Mouse (Mus musculus) urinary bladder, postnatal 0 days (tissue): Measurements from ENCODE around the gene Tnfrsf4. TPM values are rescaled to one million over a fixed set of nuclear protein-coding genes. Genes with fewer than 3 reads are reported as not detected.

ENCODE experiments used
- microRNA counts: library from miRNA; unstranded; fragments of <30 nt; microRNA quantifications from one replicate; lab custom pipeline; 2016
- microRNA-seq: library from miRNA; unstranded; fragments of <30 nt; microRNA quantifications from one replicate; pipeline ENCODE4, GENCODE M21; 2016
- polyA plus RNA-seq: library from polyadenylated mRNA; unstranded; fragments of >200 nt; fragmentation: Nextera tagmentation; extraction: Ambion mirVana; gene quantifications from 2 replicates; pipeline ENCODE4 v1.2.1, GENCODE M21; 2015

Gene Tnfrsf4
- 0.46 and 0.61 TPM in 2 replicates for polyA plus RNA-seq

DNA sequence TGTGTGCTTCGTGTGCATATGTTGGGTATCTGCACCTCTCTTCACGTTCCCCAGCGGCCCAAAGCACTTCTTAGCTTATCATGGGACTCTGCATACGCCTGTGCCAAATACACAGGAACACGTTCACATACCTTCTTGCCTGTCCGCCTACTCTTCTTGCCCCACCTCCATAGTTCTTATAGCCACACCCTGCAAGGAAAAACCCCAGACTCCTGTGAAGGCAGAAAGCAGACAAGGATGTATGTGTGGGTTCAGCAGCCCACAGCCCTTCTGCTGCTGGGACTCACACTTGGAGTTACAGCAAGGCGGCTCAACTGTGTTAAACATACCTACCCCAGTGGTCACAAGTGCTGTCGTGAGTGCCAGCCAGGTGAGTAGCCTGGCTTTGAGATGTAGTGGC lies at the start of gene Tnfrsf4:
Gene Tnfrsf4, plus strand, starts transcription at position 207 of the 400 bp plus-strand sequence.

GRCm38 (mm10) chr4:155992241-155992905 lies 21.3 kb upstream of the Tnfrsf4 start, which contains the start of the genes B3galt6 and Sdf4:
B3galt6 (minus strand) TSS chr4:155992649.
Sdf4 (plus strand) TSS chr4:155992872.

DNA sequence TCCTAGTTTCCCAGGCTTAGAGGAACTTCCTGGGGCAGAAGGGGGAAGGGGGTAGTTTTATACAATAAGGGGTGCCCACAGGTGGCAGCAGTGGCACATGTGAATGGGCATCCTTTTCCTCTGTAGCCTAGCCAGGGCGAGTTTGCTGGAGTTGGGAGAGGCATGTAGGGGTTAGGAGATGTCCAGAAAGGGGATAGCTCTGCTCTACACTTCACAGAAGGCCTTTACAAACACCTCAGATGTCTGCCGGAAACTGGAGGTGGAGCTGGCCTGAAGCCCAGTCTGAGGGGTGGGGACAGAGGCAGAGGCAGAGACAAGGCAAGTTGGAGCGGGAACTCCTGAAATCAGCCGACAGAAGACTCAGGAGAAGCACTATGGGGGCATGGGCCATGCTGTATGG lies 12.4 kb downstream of the Tnfrsf4 start, which contains the start of gene Tnfrsf18:
Gene Tnfrsf18, plus strand, starts transcription at position 152 of the 400 bp plus-strand sequence.

DNA sequence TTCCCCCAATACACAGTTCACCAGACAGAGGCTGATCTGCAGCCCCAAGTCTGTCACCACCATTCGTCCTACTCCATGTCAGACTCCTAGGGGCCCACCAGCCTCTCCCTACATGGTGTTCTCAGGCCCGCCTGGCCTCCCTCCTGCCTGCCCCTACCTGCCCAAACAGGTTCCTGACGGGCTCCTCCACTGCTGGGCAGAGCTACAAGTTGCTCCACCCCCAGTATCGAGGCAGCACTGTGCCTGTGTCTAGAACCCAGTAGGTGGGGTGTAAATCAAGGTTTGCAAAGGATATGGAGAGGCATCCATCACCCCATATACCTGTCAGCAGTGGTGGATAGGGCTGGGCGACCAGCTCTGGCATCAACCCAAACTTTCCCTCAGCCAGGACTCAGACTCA lies 45.6 kb downstream of the Tnfrsf4 start, which contains the start of gene Ttll10:
Gene Ttll10, minus strand, starts transcription at position 154 of the 400 bp plus-strand sequence.

MicroRNAs encoded within 50 kb of the gene (microRNA counts, 519-probe panel; counts per million panel counts)
- microRNA mmu-miR-200a (lab: Ali Mortazavi, UCI) (4,121 counts per million, percentile 76 among the panel's probes with 10 or more counts), microRNA mmu-miR-200b (lab: Ali Mortazavi, UCI) (4,429 counts per million, percentile 82 among the panel's probes with 10 or more counts), microRNA mmu-miR-429 (lab: Ali Mortazavi, UCI) (4,813 counts per million, percentile 89 among the panel's probes with 10 or more counts)

Small RNAs within 50 kb of the gene (microRNA-seq; reads per million reads assigned to microRNA genes)
- gene Mir200a (783 reads per million, percentile 70 among the genes with 10 or more reads in this experiment), gene Mir200b (4,722 reads per million, percentile 88 among the genes with 10 or more reads in this experiment), gene Mir429 (11,239 reads per million, percentile 95 among the genes with 10 or more reads in this experiment)

Other genes with a start within 250 kb of the Tnfrsf4 start
- 47.5 and 51.7 TPM in 2 replicates for gene Vwa1, start 239.1 kb upstream of the Tnfrsf4 start, polyA plus RNA-seq
- gene Tmem88b, start 228.0 kb upstream of the Tnfrsf4 start, polyA plus RNA-seq = 0.40 and 0.45 TPM in 2 replicates
- 0.16 and 0.24 TPM in 2 replicates for gene Ankrd65, start 223.4 kb upstream of the Tnfrsf4 start, polyA plus RNA-seq
- 437 and 466 TPM in 2 replicates for gene Mrpl20, start 211.0 kb upstream of the Tnfrsf4 start, polyA plus RNA-seq
- gene Ccnl2, start 201.4 kb upstream of the Tnfrsf4 start, polyA plus RNA-seq = 104 and 106 TPM in 2 replicates
- gene Aurkaip1, start 182.6 kb upstream of the Tnfrsf4 start, polyA plus RNA-seq = 119 and 125 TPM in 2 replicates
- gene Mxra8, start 174.2 kb upstream of the Tnfrsf4 start, polyA plus RNA-seq = 126 and 133 TPM in 2 replicates
- 5.5 and 8.2 TPM in 2 replicates for gene Dvl1, start 166.4 kb upstream of the Tnfrsf4 start, polyA plus RNA-seq
- 0.12 and 0.15 TPM in 2 replicates for gene Tas1r3, start 150.5 kb upstream of the Tnfrsf4 start, polyA plus RNA-seq
- 11.3 and 12.5 TPM in 2 replicates for gene Cptp, start 144.4 kb upstream of the Tnfrsf4 start, polyA plus RNA-seq
- gene Ints11, start 144.3 kb upstream of the Tnfrsf4 start, polyA plus RNA-seq = 27.6 and 27.8 TPM in 2 replicates
- 37.0 and 40.7 TPM in 2 replicates for gene Pusl1, start 122.1 kb upstream of the Tnfrsf4 start, polyA plus RNA-seq
- 9.9 and 10.4 TPM in 2 replicates for gene Acap3, start 122.0 kb upstream of the Tnfrsf4 start, polyA plus RNA-seq
- gene Ube2j2, start 70.0 kb upstream of the Tnfrsf4 start, polyA plus RNA-seq = 69.0 and 72.3 TPM in 2 replicates
- gene C1qtnf12, start 51.5 kb upstream of the Tnfrsf4 start, polyA plus RNA-seq = 32.4 and 35.1 TPM in 2 replicates
- gene B3galt6, start 21.2 kb upstream of the Tnfrsf4 start, polyA plus RNA-seq = 9.5 and 10.8 TPM in 2 replicates
- 117 and 120 TPM in 2 replicates for gene Sdf4, start 21.0 kb upstream of the Tnfrsf4 start, polyA plus RNA-seq
- gene Tnfrsf18, start 12.3 kb downstream of the Tnfrsf4 start, polyA plus RNA-seq = 1.2 and 1.8 TPM in 2 replicates
- gene Ttll10, start 45.6 kb downstream of the Tnfrsf4 start, polyA plus RNA-seq = 1.7 and 2.4 TPM in 2 replicates
- 5.8 and 6.9 TPM in 2 replicates for gene 9430015G10Rik, start 96.1 kb downstream of the Tnfrsf4 start, polyA plus RNA-seq
- gene Rnf223, start 116.7 kb downstream of the Tnfrsf4 start, polyA plus RNA-seq = 1.2 and 1.4 TPM in 2 replicates
- gene Agrn, start 183.6 kb downstream of the Tnfrsf4 start, polyA plus RNA-seq = 21.2 and 22.6 TPM in 2 replicates
- 5.7 and 11.4 TPM in 2 replicates for gene Isg15, start 187.0 kb downstream of the Tnfrsf4 start, polyA plus RNA-seq
- gene AW011738, start 189.5 kb downstream of the Tnfrsf4 start, polyA plus RNA-seq = 0.70 and 0.96 TPM in 2 replicates
- 0.17 and 0.35 TPM in 2 replicates for gene Perm1, start 202.0 kb downstream of the Tnfrsf4 start, polyA plus RNA-seq
- 12.3 and 12.7 TPM in 2 replicates for gene Plekhn1, start 221.0 kb downstream of the Tnfrsf4 start, polyA plus RNA-seq
- gene Noc2l, start 222.2 kb downstream of the Tnfrsf4 start, polyA plus RNA-seq = 35.2 and 35.4 TPM in 2 replicates
- gene Samd11, start 241.8 kb downstream of the Tnfrsf4 start, polyA plus RNA-seq = 0.89 and 0.91 TPM in 2 replicates